Mouse (Mus musculus) midbrain, embryonic 12.5 days (tissue): ENCODE data around the gene H13. TPM values are rescaled to one million over a fixed set of nuclear protein-coding genes. Genes with fewer than 3 reads are reported as not detected.

Experiments used
- ATAC-seq: fragments of 200-750 bp; cut with Nextera tagmentation; 2 replicates; pipeline ENCODE4 v1.8.0; 2017; ENCODE audit warnings: low read depth, moderate TSS enrichment, moderate library complexity; ENCODE audit not compliant: low FRiP score
- H3K27ac ChIP-seq: fragments of 300-500 bp; sonication (generic); replicated peaks from 2 replicates; pipeline ENCODE4 v1.5.1; 2016; ENCODE audit warnings: mild to moderate bottlenecking
- H3K27me3 ChIP-seq: fragments of 300-500 bp; sonication (generic); 2 replicates; pipeline ENCODE4 v1.6.1; 2016; ENCODE audit warnings: mild to moderate bottlenecking
- H3K36me3 ChIP-seq: fragments of 300-500 bp; sonication (generic); 2 replicates; pipeline ENCODE4 v1.6.1; 2016
- H3K4me1 ChIP-seq: fragments of 300-500 bp; sonication (generic); 2 replicates; pipeline ENCODE4 v1.6.1; 2016
- H3K4me2 ChIP-seq: fragments of 300-500 bp; sonication (generic); replicated peaks from 2 replicates; pipeline ENCODE4 v1.6.1; 2016; ENCODE audit warnings: mild to moderate bottlenecking, moderate library complexity
- H3K4me3 ChIP-seq: fragments of 300-500 bp; sonication (generic); 2 replicates; pipeline ENCODE4 v1.5.1; 2016; ENCODE audit warnings: mild to moderate bottlenecking
- H3K9ac ChIP-seq: fragments of 300-500 bp; sonication (generic); replicated peaks from 2 replicates; pipeline ENCODE4 v1.6.1; 2016; ENCODE audit warnings: mild to moderate bottlenecking, moderate library complexity
- H3K9me3 ChIP-seq: fragments of 300-500 bp; sonication (generic); 2 replicates; pipeline ENCODE4 v1.6.1; 2016; ENCODE audit warnings: mild to moderate bottlenecking
- WGBS: fragments of 180-500 bp; shearing (Covaris S2); methylation state at CpG from one replicate; pipeline ENCODE4 v1.1.7; 2016; 5-methylcytosine and 5-hydroxymethylcytosine counted together
- polyA plus RNA-seq: library from polyadenylated mRNA; unstranded; fragments of >200 nt; fragmentation: Nextera tagmentation; extraction: Ambion mirVana; gene quantifications from 2 replicates; pipeline ENCODE4 v1.2.1, GENCODE M21; 2016

Gene H13
- polyA plus RNA-seq, 1 experiment from 2014 or later = 142 TPM

DNA sequence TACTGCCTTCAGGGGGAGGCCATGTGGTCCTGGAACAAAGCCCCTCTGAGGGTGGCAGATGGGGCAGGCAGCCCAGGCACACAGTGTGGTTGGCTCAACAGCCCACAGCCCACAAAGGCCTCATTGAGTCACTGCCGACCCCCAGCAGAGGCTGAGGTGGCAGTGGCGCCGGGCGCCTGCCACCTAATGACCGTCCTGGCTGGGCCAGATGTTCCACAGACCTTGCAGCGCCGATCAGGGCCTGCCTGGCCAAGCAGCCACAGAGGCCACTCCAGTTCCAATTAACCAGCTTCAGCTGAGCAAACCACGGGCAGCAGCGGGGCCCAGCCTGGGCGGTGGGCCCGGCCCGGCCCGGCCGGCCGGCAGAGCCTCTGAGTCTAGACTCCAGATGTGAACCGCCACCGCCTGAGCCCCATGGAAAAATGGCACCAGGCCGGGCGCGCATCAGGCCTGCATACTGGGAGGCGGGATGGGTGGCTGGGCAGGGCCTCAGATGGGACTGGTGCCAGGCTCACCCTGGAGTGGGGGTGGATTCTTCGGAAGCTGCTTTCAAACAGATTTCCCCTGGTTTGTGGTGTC, 36.8 kb downstream of the H13 start:
- WGBS = 85% methylated on average over 22 of the region's 22 CpGs
- Histone ChIP-seq H3K4me3 (no peak overlapping the region), H3K4me2 (no peak overlapping the region), H3K9ac (no peak overlapping the region; the same call in 1 of the 2 replicates), H3K27me3 (no peaks in the 10 kb centered on the region), H3K4me1 (peaks cover 32% of the 10 kb centered on the region), H3K27ac (peak overlapping the region; percentile 71), H3K36me3 (peaks cover 50% of the 10 kb centered on the region), H3K9me3 (no peaks in the 10 kb centered on the region)
- peak; percentile 31 for ATAC-seq

DNA sequence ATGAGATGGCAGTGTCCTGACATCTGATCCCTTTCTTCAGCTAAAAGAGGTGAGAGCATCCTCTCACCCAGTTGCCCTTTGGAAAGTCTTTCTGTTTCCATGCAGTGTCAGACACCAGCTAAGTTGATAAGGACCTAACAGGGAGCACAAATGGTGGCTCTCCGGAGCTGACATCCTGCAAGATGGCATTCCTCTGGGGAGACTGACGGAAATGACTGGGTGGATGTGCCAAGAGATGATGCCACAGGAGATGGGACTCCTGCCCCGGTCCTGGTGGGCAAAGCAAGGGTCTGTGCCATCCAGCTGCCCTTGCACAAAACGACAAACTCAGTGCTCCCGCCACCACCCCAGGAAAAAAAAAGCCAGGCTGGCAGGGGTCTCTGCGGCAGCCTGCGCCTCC, 37.9 kb downstream of the H13 start:
- WGBS = 34% methylated on average over 7 of the region's 7 CpGs
- ATAC-seq = no peak; the same call in 1 of the 2 replicates
- H3K36me3 ChIP-seq = peaks cover 39% of the 10 kb centered on the region

DNA sequence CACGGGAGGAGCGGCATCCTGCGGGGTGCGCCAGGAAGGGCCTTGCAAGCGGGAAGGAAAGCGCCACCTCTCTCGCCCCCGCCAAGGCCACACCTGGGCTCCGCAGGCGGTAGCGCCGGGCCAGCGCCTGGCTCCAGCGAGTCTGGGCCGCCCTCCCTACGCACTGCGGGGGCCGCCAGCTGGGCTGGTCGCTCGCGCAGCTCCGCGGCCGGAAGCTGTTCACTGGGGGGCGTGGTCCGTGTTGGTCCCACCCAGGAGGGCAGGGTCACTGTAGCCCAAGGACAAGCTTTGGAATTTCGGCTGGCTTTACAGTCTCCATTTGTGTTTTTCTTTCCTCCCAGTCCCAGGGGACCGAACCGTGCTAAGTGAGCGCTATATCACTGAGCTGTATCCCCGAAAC, 38.4 kb downstream of the H13 start:
- H3K36me3 ChIP-seq = peaks cover 35% of the 10 kb centered on the region
- no peaks in the 10 kb centered on the region for H3K27me3 ChIP-seq
- H3K9me3 ChIP-seq = no peaks in the 10 kb centered on the region
- peak overlapping the region; percentile 71 for H3K27ac ChIP-seq
- ATAC-seq = peak; percentile 94
- peak overlapping the region; percentile 57 for H3K4me2 ChIP-seq
- H3K4me3 ChIP-seq = peak overlapping the region; percentile 41
- H3K9ac ChIP-seq = peak overlapping the region; percentile 60
- H3K4me1 ChIP-seq = peaks cover 32% of the 10 kb centered on the region
- 4% methylated on average over 30 of the region's 31 CpGs for WGBS

More for the DNA sequence above, 37.9 kb downstream of the H13 start:
- Histone ChIP-seq H3K4me2 (peak overlapping the region; percentile 57), H3K9me3 (no peaks in the 10 kb centered on the region), H3K4me3 (peak overlapping the region; percentile 41), H3K27ac (peak overlapping the region; percentile 71), H3K4me1 (peaks cover 32% of the 10 kb centered on the region), H3K27me3 (no peaks in the 10 kb centered on the region), H3K9ac (peak overlapping the region; percentile 60)

DNA sequence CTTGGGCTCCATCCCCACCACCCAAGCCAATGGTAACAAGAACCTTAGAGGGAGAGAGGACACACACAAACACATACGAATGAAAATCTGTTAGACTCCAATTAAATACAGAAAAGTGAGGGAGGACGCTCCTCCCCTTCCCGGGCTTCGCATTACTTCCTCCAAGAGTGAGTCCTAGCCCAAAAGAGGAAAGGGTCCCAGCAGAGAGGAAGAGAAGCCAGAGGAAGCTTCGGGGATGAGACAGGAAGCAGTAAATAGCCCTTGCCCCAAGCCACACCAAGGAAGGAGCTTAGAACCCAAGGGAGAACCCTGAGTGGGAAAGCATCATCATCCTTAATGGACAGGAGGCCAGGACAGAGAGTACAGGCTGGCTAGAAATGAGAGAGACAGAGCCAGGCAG, 39.8 kb downstream of the H13 start:
- 95% methylated on average over 5 of the region's 5 CpGs for WGBS
- Histone ChIP-seq H3K4me3 (no peak overlapping the region), H3K36me3 (peaks cover 20% of the 10 kb centered on the region), H3K4me2 (no peak overlapping the region), H3K27me3 (no peaks in the 10 kb centered on the region), H3K27ac (no peak overlapping the region), H3K4me1 (peaks cover 32% of the 10 kb centered on the region), H3K9me3 (no peaks in the 10 kb centered on the region), H3K9ac (no peak overlapping the region)
- ATAC-seq = no peak

DNA sequence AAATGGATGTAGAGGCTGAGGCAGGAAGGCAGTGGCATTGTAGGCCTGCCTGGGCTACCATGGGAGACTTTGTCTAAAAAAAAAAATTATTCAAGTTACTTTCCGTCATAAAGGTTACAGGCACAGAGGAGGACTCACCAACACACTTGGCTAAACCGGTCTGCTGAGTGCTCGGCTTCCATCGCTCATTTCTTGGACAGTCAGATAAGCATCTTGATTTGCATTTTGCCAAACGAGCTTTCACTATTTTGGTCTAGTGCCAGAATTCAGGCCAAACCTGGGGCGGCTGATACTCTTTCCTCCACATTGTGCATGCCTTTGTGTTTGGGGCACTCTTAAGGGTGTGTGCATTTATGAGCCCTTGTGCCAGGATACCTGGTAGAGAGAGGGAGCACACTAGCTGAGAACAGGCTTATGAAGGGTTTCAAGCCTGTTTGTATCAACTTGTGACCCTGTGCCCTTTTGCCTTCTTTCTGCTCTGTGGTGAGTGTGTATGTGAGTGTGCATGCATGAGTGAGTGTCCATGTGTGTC, 47.0 kb downstream of the H13 start:
- WGBS = 83% methylated on average over 6 of the region's 6 CpGs
- no peak overlapping the region for H3K4me3 ChIP-seq
- no peak overlapping the region for H3K9ac ChIP-seq
- no peaks in the 10 kb centered on the region for H3K9me3 ChIP-seq
- H3K27ac ChIP-seq = no peak overlapping the region
- H3K27me3 ChIP-seq = no peaks in the 10 kb centered on the region
- no peak overlapping the region for H3K4me2 ChIP-seq
- no peaks in the 10 kb centered on the region; the same call in 1 of the 2 replicates for H3K36me3 ChIP-seq
- no peak for ATAC-seq
- H3K4me1 ChIP-seq = peaks cover 19% of the 10 kb centered on the region

DNA sequence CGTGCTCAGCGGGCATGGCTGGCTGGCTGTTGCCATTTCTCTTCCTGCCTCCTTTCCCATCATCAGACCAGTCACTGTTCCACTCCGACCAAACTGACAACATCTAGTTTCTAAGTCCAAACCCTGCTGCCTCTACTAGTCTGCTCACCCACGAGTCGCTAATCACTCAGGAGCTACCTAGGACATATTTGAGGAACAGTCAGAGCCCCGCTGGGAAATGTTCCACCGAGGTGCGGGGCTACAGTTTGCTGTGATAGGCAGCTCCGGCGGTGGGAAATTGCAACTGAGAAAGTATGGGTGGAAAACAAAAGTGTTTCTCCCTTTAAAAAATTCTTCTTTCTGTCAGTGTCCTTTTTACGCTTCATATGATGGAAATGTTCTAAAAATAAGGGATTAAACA, 48.4 kb downstream of the H13 start:
- H3K9ac ChIP-seq = no peak overlapping the region
- no peaks in the 10 kb centered on the region; the same call in 1 of the 2 replicates for H3K36me3 ChIP-seq
- peak overlapping the region; percentile 26; the same call in 1 of the 2 replicates for H3K4me2 ChIP-seq
- no peak overlapping the region for H3K4me3 ChIP-seq
- H3K9me3 ChIP-seq = no peaks in the 10 kb centered on the region
- WGBS = 46% methylated on average over 11 of the region's 11 CpGs
- H3K27ac ChIP-seq = peak overlapping the region; percentile 65
- H3K27me3 ChIP-seq = no peaks in the 10 kb centered on the region
- ATAC-seq = no peak
- H3K4me1 ChIP-seq = peaks cover 19% of the 10 kb centered on the region

DNA sequence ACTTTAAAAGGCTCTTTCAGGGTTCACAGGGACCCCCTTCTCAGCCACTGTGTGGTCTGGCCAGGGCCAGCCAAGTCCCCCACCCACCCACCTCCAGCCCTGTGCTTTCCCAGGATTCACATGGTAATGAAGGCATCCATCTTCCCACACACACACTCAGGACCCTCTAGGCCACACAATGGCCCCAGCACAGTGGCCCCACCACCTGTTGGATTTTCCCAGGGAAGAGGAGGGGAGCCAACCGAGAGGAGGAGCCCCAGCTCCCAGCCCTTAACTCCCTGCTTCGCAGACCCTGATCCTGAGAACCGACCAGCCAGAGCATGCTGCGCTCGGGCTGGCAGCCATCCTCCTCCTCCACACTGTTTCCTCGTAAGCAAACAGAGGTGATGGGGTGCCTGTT, 48.8 kb downstream of the H13 start:
- Histone ChIP-seq H3K27ac (peak overlapping the region; percentile 65), H3K4me3 (no peak overlapping the region), H3K9me3 (no peaks in the 10 kb centered on the region), H3K27me3 (0 out of 2 replicates have a peak, but pooled peaks cover 4% of the 10 kb centered on the region), H3K4me2 (peak overlapping the region; percentile 26; the same call in 1 of the 2 replicates), H3K4me1 (peaks cover 19% of the 10 kb centered on the region), H3K36me3 (no peaks in the 10 kb centered on the region; the same call in 1 of the 2 replicates), H3K9ac (no peak overlapping the region)
- 14% methylated on average over 6 of the region's 6 CpGs for WGBS
- ATAC-seq = peak; percentile 93

DNA sequence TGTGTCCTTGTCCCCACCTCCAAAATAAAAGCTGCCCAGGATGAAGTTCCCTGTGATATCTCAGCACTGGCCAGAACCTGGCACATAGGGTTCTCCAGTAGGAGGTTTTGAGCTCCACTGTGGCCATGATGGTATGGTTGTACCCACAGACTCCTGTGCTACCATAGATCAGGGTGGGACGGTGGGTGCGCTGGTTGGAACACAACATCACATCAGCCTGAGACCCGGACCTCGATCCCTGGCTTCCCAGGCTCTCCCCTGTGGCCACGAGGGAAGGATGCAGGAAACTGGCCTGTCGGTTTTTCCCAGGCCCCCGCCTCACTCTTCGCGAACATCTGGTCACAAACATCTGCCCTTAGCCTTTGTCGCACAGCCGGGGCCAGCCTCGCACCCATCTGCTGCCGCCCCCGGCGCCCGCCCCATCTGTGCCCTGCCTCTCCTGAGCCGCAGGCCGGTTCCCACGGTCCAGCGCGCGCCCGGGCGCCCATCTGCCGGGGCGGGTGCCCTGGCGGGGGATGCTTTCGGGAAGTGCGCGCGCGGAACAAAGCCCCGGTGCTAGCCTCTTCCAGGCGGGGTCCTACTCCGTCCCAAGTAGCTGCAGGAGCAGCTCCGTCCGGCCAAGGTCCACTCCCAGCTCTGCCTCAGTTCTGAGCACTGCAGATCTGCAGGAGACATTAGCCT, 54.5 kb downstream of the H13 start:
- Histone ChIP-seq H3K4me1 (peaks cover 22% of the 10 kb centered on the region), H3K27me3 (peaks cover 18% of the 10 kb centered on the region), H3K36me3 (no peaks in the 10 kb centered on the region), H3K9me3 (no peaks in the 10 kb centered on the region), H3K9ac (peak overlapping the region; percentile 50; the same call in 1 of the 2 replicates), H3K4me3 (peak overlapping the region; percentile 37), H3K4me2 (peak overlapping the region; percentile 58), H3K27ac (peak overlapping the region; percentile 46; the same call in 1 of the 2 replicates)
- 3% methylated on average over 37 of the region's 37 CpGs for WGBS
- peak; percentile 87 for ATAC-seq

DNA sequence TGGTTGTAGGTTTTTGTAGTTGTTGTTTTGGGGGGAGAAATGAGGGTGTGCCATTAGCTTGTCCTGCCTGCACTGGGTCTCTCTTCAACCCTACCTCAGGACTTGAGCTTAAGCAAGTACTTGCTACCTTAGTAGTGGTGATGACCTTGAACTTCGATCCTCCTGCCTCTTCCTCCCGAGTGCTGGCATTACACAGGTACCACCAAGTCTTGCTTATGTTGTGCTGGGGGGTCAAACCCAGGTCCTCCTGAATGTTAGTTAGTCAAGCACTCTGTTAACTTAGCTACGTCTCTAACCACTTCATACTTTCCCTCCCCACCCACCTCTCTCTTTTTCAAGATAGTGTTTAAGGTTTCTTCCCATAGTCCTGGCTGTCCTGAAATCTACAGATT, 55.1 kb downstream of the H13 start:
- 79% methylated on average over 3 of the region's 3 CpGs for WGBS
- Histone ChIP-seq H3K9ac (0 out of 2 replicates have a peak overlapping the region, but pooled peaks have one; percentile 50), H3K27me3 (peaks cover 18% of the 10 kb centered on the region), H3K4me2 (peak overlapping the region; percentile 58), H3K4me1 (peaks cover 22% of the 10 kb centered on the region), H3K27ac (0 out of 2 replicates have a peak overlapping the region, but pooled peaks have one; percentile 46), H3K4me3 (peak overlapping the region; percentile 37; the same call in 1 of the 2 replicates), H3K36me3 (no peaks in the 10 kb centered on the region), H3K9me3 (no peaks in the 10 kb centered on the region)
- peak; percentile 8; the same call in 1 of the 2 replicates for ATAC-seq

DNA sequence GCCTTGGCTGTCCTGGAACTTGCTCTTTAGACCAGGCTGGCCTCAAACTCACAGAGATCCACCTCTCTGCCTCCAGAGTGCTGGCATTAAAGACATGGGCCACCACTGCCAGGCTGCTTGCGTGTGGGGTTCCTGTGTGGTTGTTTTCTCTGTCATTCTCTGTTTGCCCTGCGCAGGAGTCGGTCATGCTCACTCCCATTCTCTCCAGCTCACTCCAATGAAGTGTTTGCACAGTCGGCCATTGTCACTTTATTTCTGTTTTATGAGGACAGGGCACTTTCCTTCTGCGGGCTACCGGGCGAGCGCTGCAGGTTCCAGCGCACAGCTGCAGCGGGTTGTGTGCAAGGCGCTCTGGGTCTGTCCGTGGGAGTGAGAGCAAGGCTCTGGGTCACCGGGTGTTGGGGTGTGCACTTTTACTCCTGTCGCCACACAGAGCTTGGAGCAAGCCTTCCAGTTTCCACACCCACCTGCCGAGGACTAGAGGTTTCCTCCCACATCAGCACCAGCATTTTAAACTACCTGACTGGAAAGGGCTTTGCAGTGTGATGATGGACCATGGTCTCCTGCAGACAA, 56.0 kb downstream of the H13 start:
- Histone ChIP-seq H3K4me2 (no peak overlapping the region), H3K4me1 (peaks cover 27% of the 10 kb centered on the region), H3K27me3 (peaks cover 18% of the 10 kb centered on the region), H3K4me3 (no peak overlapping the region), H3K9ac (no peak overlapping the region), H3K9me3 (no peaks in the 10 kb centered on the region), H3K27ac (no peak overlapping the region; the same call in 1 of the 2 replicates), H3K36me3 (no peaks in the 10 kb centered on the region)
- 72% methylated on average over 15 of the region's 15 CpGs for WGBS
- no peak for ATAC-seq

DNA sequence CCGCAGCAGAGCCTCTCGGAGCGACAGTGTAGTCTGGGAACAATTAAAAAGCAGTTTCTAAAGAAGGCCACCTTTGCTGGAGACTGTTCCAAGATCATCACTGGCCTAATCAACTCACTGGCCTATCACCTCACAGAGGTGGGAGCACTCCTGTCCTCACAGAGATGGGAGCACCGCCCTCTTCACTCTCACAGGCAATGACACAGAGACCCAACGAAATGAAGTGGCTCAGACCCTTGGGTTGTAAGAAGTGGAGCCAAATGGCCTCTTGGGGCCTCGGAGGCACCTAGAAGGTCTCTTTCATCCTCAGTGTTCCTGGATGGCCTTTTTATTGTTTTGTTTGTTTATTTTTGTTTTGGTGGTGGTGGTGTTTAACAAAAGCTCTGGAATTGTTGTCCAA, 57.0 kb downstream of the H13 start:
- no peaks in the 10 kb centered on the region for H3K9me3 ChIP-seq
- no peak overlapping the region for H3K4me3 ChIP-seq
- peaks cover 27% of the 10 kb centered on the region for H3K4me1 ChIP-seq
- 89% methylated on average over 6 of the region's 6 CpGs for WGBS
- no peak overlapping the region for H3K4me2 ChIP-seq
- no peaks in the 10 kb centered on the region for H3K36me3 ChIP-seq
- H3K27me3 ChIP-seq = peaks cover 18% of the 10 kb centered on the region
- H3K27ac ChIP-seq = no peak overlapping the region
- ATAC-seq = no peak
- no peak overlapping the region for H3K9ac ChIP-seq
